Mouse (Mus musculus): ENCODE data around the gene Pdcd6ip.
A peak's percentile ranks its signal among the peaks of the same experiment; 100 is the strongest.
"Not testable (repeated sequence)": the region's sequence is repeated elsewhere in the genome, so short reads cannot be mapped to it uniquely, and the experiment has no call there.

Gene Pdcd6ip

GRCm38 (mm10) chr9:113701441-113702160 lies 6.5 kb downstream of the Pdcd6ip start:
- no peak for DNase-seq (ENCODE audit: low spot score)

GRCm38 (mm10) chr9:113687461-113687860 lies 20.6 kb downstream of the Pdcd6ip start:
- no peak for DNase-seq (ENCODE audit: low spot score)

- DNase-seq (ENCODE audit: low spot score) = no peak
Observed at GRCm38 (mm10) chr9:113673721-113674120, 34.3 kb downstream of the Pdcd6ip start.

GRCm38 (mm10) chr9:113672352-113672751 lies 35.7 kb downstream of the Pdcd6ip start:
- DNase-seq (ENCODE audit: low spot score) = no peak

GRCm38 (mm10) chr9:113670857-113671106 lies 37.3 kb downstream of the Pdcd6ip start:
- DNase-seq (ENCODE audit: low spot score) = no peak

GRCm38 (mm10) chr9:113670105-113670856 lies 37.8 kb downstream of the Pdcd6ip start:
- no peak for DNase-seq (ENCODE audit: low spot score)

- DNase-seq (ENCODE audit: low spot score) = no peak
Observed at GRCm38 (mm10) chr9:113663476-113663875, 44.6 kb downstream of the Pdcd6ip start.

- DNase-seq (ENCODE audit: low spot score) = no peak
Observed at GRCm38 (mm10) chr9:113657837-113658236, 50.2 kb downstream of the Pdcd6ip start.

GRCm38 (mm10) chr9:113653571-113653970 lies 54.5 kb downstream of the Pdcd6ip start:
- DNase-seq (ENCODE audit: low spot score) = no peak

- DNase-seq (ENCODE audit: low spot score) = no peak
Observed at GRCm38 (mm10) chr9:113650787-113651186, 57.3 kb downstream of the Pdcd6ip start.

GRCm38 (mm10) chr9:113649211-113649610 lies 58.8 kb downstream of the Pdcd6ip start:
- DNase-seq (ENCODE audit: low spot score) = not testable (repeated sequence)

GRCm38 (mm10) chr9:113645837-113646169 lies 62.3 kb downstream of the Pdcd6ip start:
- DNase-seq (ENCODE audit: low spot score) = no peak

GRCm38 (mm10) chr9:113645153-113645836 lies 62.8 kb downstream of the Pdcd6ip start:
- peak; percentile 67 for DNase-seq (ENCODE audit: low spot score)

GRCm38 (mm10) chr9:113644701-113645100 lies 63.4 kb downstream of the Pdcd6ip start:
- DNase-seq (ENCODE audit: low spot score) = no peak

- DNase-seq (ENCODE audit: low spot score) = no peak
Observed at GRCm38 (mm10) chr9:113644076-113644475, 64.0 kb downstream of the Pdcd6ip start.

GRCm38 (mm10) chr9:113643669-113644068 lies 64.4 kb downstream of the Pdcd6ip start:
- DNase-seq (ENCODE audit: low spot score) = no peak

- no peak for DNase-seq (ENCODE audit: low spot score)
Observed at GRCm38 (mm10) chr9:113634986-113635385, 73.1 kb downstream of the Pdcd6ip start.

GRCm38 (mm10) chr9:113633168-113633744 lies 74.8 kb downstream of the Pdcd6ip start:
- DNase-seq (ENCODE audit: low spot score) = no peak

GRCm38 (mm10) chr9:113632350-113633043 lies 75.6 kb downstream of the Pdcd6ip start:
- no peak for DNase-seq (ENCODE audit: low spot score)

- no peak for DNase-seq (ENCODE audit: low spot score)
Observed at GRCm38 (mm10) chr9:113629632-113630031, 78.4 kb downstream of the Pdcd6ip start.

GRCm38 (mm10) chr9:113629191-113629590 lies 78.9 kb downstream of the Pdcd6ip start:
- no peak for DNase-seq (ENCODE audit: low spot score)

- no peak for DNase-seq (ENCODE audit: low spot score)
Observed at GRCm38 (mm10) chr9:113628780-113629179, 79.3 kb downstream of the Pdcd6ip start.

Data from layer of hippocampus, adult 9-10 months (tissue).